Mouse (Mus musculus) small intestine, adult 10 weeks (tissue): ENCODE measurements around the gene Pik3c2b. TPM values are rescaled to one million over a fixed set of nuclear protein-coding genes. Genes with fewer than 3 reads are reported as not detected.

Experiments
- polyA plus RNA-seq: library from polyadenylated mRNA; stranded (reverse); fragments of 350-450 nt; fragmentation: Illumina TruSeq; extraction: RNeasy Lipid Tissue Mini Kit (QIAGEN cat#74804); gene quantifications from one replicate; pipeline ENCODE4 v1.2.3, GENCODE M21; 2014; ENCODE audit warnings: low replicate concordance

Pik3c2b gene
- polyA plus RNA-seq = 5.8 TPM

DNA sequence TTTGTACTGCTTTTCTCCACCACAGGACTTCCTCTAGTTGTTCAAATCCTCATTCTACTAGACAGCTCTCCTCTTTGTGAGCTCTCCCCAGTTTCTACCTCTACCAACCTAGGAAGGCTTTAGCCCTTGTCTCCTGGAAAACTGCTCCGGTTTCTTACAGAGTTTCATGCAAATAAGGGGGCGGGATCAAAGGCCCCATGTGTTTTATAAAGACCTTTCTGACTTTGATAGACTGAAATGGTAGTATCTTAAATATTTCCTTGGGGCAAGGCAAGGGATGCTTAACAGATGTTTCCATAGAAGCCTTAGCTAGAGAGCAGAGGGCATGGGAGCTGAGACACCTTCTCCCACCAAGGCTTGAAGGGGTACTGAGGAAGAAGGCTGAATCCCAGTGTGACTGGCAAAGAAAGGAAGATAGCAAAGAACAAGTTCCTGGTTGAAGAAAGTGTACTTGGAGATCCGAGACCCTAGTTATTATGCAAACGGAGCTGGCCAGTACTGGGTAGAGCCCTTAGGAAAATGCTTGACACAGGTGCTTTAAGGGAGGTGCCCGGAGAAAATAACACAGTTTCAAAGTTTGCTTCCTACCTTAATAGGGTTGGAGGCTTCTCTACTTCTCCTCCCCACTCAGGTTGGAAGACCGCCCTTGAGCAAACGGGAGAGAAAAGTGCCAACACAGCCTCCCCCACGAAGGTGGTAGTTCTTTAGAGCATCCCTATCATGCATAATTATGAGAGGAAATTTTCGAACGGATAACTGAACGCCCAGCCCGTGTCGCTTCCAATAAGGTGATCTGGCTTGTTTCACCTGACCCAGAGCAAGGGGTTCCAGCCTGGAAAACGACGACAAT, at the start of gene Pik3c2b:
Gene Pik3c2b, plus strand, starts transcription at position 657 of the 850 bp plus-strand sequence.

GRCm38 (mm10) chr1:133030461-133030860, 15.0 kb upstream of the Pik3c2b start, which contains the start of gene Mdm4:
Gene Mdm4, minus strand, starts transcription at chr1:133030561.

GRCm38 (mm10) chr1:133130638-133131560, 85.4 kb downstream of the Pik3c2b start, which contains the start of gene Ppp1r15b:
Gene Ppp1r15b, plus strand, starts transcription at chr1:133131143.

Other genes starting within 250 kb of the Pik3c2b start
- gene Lrrn2, start 165.4 kb upstream of the Pik3c2b start, polyA plus RNA-seq = not detected
- gene Mdm4, start 15.1 kb upstream of the Pik3c2b start, polyA plus RNA-seq = 118 TPM
- 159 TPM for gene Ppp1r15b, start 85.5 kb downstream of the Pik3c2b start, polyA plus RNA-seq
- 21.9 TPM for gene Plekha6, start 118.5 kb downstream of the Pik3c2b start, polyA plus RNA-seq